Mouse (Mus musculus): ENCODE measurements around the gene Itfg2. TPM values are rescaled to one million over a fixed set of nuclear protein-coding genes. Genes with fewer than 3 reads are reported as not detected.
A peak's percentile ranks its signal among the peaks of the same experiment; 100 is the strongest.

The Itfg2 gene
- polyA plus RNA-seq (2012; rRNA removed), result 48.1 and 52.5 TPM in 2 replicates

DNA sequence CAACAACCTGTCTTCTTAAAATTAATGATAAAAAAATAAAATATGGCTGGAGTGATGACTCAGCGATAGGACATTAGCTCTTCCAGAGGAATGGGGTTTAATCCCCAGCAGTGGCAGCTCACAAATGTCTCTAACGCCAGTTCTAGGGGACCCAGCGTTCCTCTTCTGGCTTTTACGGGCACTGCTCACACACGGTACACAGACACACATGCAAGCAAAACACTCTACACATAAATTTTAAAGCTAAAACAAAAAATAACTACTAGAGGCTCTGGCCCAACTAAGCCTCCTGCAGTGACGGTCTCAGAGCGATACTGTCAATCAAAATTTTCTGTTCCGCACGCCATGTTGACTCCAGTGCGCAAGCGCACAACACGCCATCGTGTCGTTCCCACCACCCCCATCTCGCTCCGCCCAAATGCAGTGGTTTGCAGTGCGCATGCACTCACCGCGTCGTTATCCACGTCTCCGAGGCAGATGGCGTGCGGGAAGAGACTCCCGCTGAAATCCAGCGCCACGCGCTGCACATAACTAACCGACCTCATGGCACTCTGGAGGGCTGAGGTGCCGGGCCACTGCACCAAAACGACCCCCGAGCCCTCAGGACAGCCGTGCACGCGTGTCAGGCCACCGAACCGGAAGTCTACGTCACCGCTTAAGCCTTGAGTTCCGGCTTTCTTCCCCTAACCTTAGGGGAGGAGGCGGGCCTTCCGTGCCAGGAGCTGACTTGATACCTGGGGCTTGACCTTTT, at the start of gene Itfg2:
TSS of gene Itfg2 (minus strand) at position 663 of the 751 bp plus-strand sequence.
- DNase-seq, result peak; percentile 97 to 98
- H3K4me1 ChIP-seq (ENCODE audit: control insufficient read depth, insufficient read depth, low read length), result no peaks in the 10 kb centered on the region; the same call in 1 of the 2 replicates
- no peaks in the 10 kb centered on the region for H3K27me3 ChIP-seq (ENCODE audit: control insufficient read depth, insufficient read depth, low read length)
- TF ChIP-seq POLR2A (IDR thresholded peaks at IDR 0.05; ENCODE audit: borderline replicate concordance, insufficient read depth, low read length) (peak; percentile 95; the same call in 1 of the 2 replicates), CTCF (IDR thresholded peaks at IDR 0.05; ENCODE audit: borderline replicate concordance, insufficient read depth, low read depth, low read length) (no peak)
- H3K4me3 ChIP-seq (replicated peaks; ENCODE audit: insufficient read depth, low read depth, low read length), result peak within 1 kb of the TSS; percentile 82
- H3K27ac ChIP-seq (ENCODE audit: insufficient read depth, low read length), result peak within 1 kb of the TSS; percentile 99
- under 1% methylated on average over 42 of the region's 42 CpGs for WGBS

DNA sequence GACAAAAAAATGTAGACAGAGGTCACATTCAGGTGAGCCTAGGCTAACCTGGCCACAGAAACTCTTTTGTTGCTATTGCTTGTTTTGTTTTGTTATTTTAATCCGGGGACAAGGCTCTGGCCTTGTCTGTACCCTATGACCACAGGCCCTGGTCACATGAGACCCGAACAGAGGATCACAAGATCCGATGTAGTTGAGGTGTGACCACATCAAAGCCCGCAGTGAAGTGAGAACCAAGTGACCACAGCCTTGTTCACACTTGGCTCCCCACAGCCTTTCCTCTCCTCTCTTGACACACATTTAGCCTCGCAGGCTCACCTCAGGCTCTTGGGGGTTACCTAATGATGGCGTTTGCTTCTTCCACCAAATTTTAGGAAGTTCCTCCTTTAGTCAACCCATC, 49.4 kb upstream of the Itfg2 start:
- H3K27me3 ChIP-seq (ENCODE audit: control insufficient read depth, insufficient read depth, low read length), result no peaks in the 10 kb centered on the region
- no peak overlapping the region for H3K4me3 ChIP-seq (replicated peaks; ENCODE audit: insufficient read depth, low read depth, low read length)
- TF ChIP-seq POLR2A (IDR thresholded peaks at IDR 0.05; ENCODE audit: borderline replicate concordance, insufficient read depth, low read length), result no peak
- TF ChIP-seq CTCF (IDR thresholded peaks at IDR 0.05; ENCODE audit: borderline replicate concordance, insufficient read depth, low read depth, low read length), result no peak
- H3K27ac ChIP-seq (ENCODE audit: insufficient read depth, low read length), result no peak overlapping the region
- DNase-seq, result no peak
- H3K4me1 ChIP-seq (ENCODE audit: control insufficient read depth, insufficient read depth, low read length), result no peaks in the 10 kb centered on the region
- 95% methylated on average over 6 of the region's 6 CpGs for WGBS

DNA sequence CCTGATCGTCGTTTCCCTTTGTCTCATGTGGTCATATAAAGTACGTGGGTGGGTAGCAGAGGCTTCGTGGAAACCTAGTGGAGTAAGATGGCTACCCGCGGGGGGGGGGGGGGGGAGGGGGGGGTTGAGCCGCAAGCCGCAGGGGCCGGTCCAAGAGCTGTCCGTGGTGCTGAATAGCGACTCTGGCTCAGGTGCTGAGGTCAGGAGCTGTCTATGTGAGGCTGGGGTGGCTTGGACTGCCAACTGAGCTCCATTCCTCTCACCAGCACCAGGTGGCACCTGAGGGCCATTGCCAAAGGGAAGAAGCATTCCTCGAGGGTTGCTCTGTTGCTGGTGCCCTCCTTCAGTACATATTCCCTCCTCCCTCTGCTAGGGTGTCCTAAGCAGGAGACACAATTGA, 44.7 kb upstream of the Itfg2 start:
- DNase-seq, result no peak
- TF ChIP-seq CTCF (IDR thresholded peaks at IDR 0.05; ENCODE audit: borderline replicate concordance, insufficient read depth, low read depth, low read length) (peak; percentile 34; the same call in 1 of the 2 replicates), POLR2A (IDR thresholded peaks at IDR 0.05; ENCODE audit: borderline replicate concordance, insufficient read depth, low read length) (no peak)
- 9% methylated on average over 12 of the region's 12 CpGs for WGBS

DNA sequence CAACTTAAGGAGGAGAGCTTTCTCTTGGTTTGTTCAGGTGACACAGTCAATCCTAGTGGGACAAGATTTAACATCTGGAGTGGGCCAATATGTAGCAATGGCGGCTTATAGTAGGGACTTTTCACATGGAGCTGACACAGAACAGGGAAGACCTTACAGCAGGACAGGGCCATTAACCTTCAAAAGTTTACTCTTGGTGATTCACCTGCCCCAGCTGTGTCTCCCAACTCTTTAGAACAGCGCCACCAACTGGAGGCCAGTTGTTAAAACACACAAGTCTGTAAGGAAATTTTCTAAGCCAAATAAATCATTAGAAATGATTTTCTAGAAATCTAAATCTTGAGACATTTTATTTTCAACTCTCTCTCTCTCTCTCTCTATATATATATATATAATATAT, 42.6 kb upstream of the Itfg2 start:
- Histone ChIP-seq H3K27me3 (ENCODE audit: control insufficient read depth, insufficient read depth, low read length) (no peaks in the 10 kb centered on the region), H3K4me1 (ENCODE audit: control insufficient read depth, insufficient read depth, low read length) (no peaks in the 10 kb centered on the region), H3K27ac (ENCODE audit: insufficient read depth, low read length) (no peak overlapping the region), H3K4me3 (replicated peaks; ENCODE audit: insufficient read depth, low read depth, low read length) (no peak overlapping the region)
- TF ChIP-seq POLR2A (IDR thresholded peaks at IDR 0.05; ENCODE audit: borderline replicate concordance, insufficient read depth, low read length) (no peak), CTCF (IDR thresholded peaks at IDR 0.05; ENCODE audit: borderline replicate concordance, insufficient read depth, low read depth, low read length) (peak; percentile 19; the same call in 1 of the 2 replicates)
- DNase-seq, result no peak
- 47% methylated on average over 2 of the region's 2 CpGs for WGBS

More for the DNA sequence above, 44.7 kb upstream of the Itfg2 start:
- Histone ChIP-seq H3K4me3 (replicated peaks; ENCODE audit: insufficient read depth, low read depth, low read length) (no peak overlapping the region), H3K27ac (ENCODE audit: insufficient read depth, low read length) (no peak overlapping the region), H3K27me3 (ENCODE audit: control insufficient read depth, insufficient read depth, low read length) (no peaks in the 10 kb centered on the region), H3K4me1 (ENCODE audit: control insufficient read depth, insufficient read depth, low read length) (no peaks in the 10 kb centered on the region)

DNA sequence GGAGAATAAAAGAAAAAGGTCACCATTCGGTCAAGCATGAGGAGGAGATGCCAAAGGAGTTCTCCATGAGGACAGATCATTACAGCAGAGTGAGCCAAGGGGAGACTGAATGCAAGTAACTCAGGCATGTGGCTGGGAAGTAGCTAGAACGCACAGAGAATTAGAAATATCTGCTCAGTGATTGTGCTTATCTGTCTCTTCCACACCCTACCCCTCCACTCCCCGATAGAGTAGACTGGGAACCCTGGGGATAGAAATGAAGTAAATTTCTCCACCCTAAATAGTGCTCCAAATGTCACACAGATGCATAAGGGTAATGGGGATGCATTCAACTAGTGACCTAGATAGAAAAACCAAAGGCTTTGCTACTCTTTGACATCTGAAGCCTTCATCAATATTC, 41.8 kb upstream of the Itfg2 start:
- WGBS, result 78% methylated on average over 3 of the region's 3 CpGs
- Histone ChIP-seq H3K27ac (ENCODE audit: insufficient read depth, low read length) (no peak overlapping the region), H3K27me3 (ENCODE audit: control insufficient read depth, insufficient read depth, low read length) (no peaks in the 10 kb centered on the region), H3K4me1 (ENCODE audit: control insufficient read depth, insufficient read depth, low read length) (no peaks in the 10 kb centered on the region), H3K4me3 (replicated peaks; ENCODE audit: insufficient read depth, low read depth, low read length) (no peak overlapping the region)
- no peak for TF ChIP-seq CTCF (IDR thresholded peaks at IDR 0.05; ENCODE audit: borderline replicate concordance, insufficient read depth, low read depth, low read length)
- TF ChIP-seq POLR2A (IDR thresholded peaks at IDR 0.05; ENCODE audit: borderline replicate concordance, insufficient read depth, low read length), result no peak
- no peak for DNase-seq

DNA sequence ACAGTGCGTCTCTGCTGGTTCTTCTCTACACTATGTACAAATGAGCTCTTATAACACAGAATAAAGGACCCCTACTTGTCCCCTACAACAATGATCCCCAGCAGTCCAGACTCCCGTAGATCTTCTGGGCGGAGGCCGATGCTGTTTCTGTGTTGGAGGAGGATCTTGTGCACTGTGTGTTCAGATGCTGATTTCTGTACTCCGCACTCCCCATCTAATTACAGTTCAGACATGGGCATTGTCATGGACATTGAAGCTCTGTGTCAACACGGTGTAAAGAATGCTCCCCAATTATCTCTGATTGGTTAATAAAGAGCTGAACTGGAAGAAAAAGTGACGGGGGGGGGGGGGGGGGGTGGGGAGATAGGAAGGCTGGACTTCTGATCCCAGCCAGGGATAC, 41.3 kb upstream of the Itfg2 start:
- no peaks in the 10 kb centered on the region for H3K4me1 ChIP-seq (ENCODE audit: control insufficient read depth, insufficient read depth, low read length)
- TF ChIP-seq CTCF (IDR thresholded peaks at IDR 0.05; ENCODE audit: borderline replicate concordance, insufficient read depth, low read depth, low read length) (no peak), POLR2A (IDR thresholded peaks at IDR 0.05; ENCODE audit: borderline replicate concordance, insufficient read depth, low read length) (no peak)
- WGBS, result 36% methylated on average over 7 of the region's 7 CpGs
- H3K27ac ChIP-seq (ENCODE audit: insufficient read depth, low read length), result no peak overlapping the region
- no peak for DNase-seq
- no peaks in the 10 kb centered on the region for H3K27me3 ChIP-seq (ENCODE audit: control insufficient read depth, insufficient read depth, low read length)
- H3K4me3 ChIP-seq (replicated peaks; ENCODE audit: insufficient read depth, low read depth, low read length), result no peak overlapping the region

DNA sequence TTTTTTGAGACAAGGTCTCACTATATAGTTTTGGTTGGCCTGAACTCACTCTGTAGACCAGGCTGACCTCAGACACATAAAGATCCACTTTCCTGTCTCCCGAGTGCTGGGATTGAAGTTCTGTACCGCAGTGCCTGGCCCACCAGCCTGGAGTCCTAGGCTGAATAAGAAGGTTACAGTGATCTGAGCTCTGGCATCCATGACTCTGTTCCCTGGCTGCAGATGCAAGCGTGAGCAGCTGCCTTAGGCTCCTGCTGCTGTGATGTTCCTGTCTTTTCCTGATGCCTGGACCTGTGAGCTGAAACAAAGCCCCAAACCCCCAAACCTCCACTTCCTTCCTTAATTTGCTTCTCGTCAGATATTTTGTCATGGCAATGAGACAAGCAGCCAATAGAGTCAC, 40.3 kb upstream of the Itfg2 start:
- Histone ChIP-seq H3K27ac (ENCODE audit: insufficient read depth, low read length) (no peak overlapping the region), H3K4me3 (replicated peaks; ENCODE audit: insufficient read depth, low read depth, low read length) (no peak overlapping the region), H3K27me3 (ENCODE audit: control insufficient read depth, insufficient read depth, low read length) (no peaks in the 10 kb centered on the region), H3K4me1 (ENCODE audit: control insufficient read depth, insufficient read depth, low read length) (no peaks in the 10 kb centered on the region)
- DNase-seq, result no peak
- 85% methylated on average over 4 of the region's 4 CpGs for WGBS
- TF ChIP-seq CTCF (IDR thresholded peaks at IDR 0.05; ENCODE audit: borderline replicate concordance, insufficient read depth, low read depth, low read length), result no peak
- no peak for TF ChIP-seq POLR2A (IDR thresholded peaks at IDR 0.05; ENCODE audit: borderline replicate concordance, insufficient read depth, low read length)

DNA sequence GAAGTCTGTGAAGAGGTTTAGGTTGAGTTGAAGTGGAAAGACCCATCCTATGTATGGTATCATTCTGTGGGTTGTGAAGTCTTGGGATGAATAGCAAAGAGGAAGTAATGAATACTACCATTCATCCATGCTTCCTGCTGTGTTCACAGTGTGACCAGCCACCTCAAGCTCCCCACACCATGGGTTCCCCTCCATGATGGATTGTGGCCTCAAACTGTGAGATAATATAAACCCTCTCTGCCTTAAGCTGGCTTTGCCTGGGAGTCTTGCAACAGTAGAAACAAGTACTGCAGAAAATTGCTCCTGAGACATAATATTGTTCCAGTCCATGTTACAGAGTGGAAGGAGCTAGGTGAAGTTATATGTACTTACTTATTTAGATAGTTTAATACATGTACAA, 36.9 kb upstream of the Itfg2 start:
- H3K4me3 ChIP-seq (replicated peaks; ENCODE audit: insufficient read depth, low read depth, low read length), result no peak overlapping the region
- TF ChIP-seq CTCF (IDR thresholded peaks at IDR 0.05; ENCODE audit: borderline replicate concordance, insufficient read depth, low read depth, low read length) (no peak), POLR2A (IDR thresholded peaks at IDR 0.05; ENCODE audit: borderline replicate concordance, insufficient read depth, low read length) (no peak)
- no peak for DNase-seq
- no peaks in the 10 kb centered on the region for H3K4me1 ChIP-seq (ENCODE audit: control insufficient read depth, insufficient read depth, low read length)
- H3K27me3 ChIP-seq (ENCODE audit: control insufficient read depth, insufficient read depth, low read length), result no peaks in the 10 kb centered on the region
- no peak overlapping the region for H3K27ac ChIP-seq (ENCODE audit: insufficient read depth, low read length)

Measured in cerebellum, adult 2 months (tissue).